Mouse (Mus musculus) myocyte (in vitro differentiated cells): ENCODE measurements around the gene Hspb9. TPM values are rescaled to one million over a fixed set of nuclear protein-coding genes. Genes with fewer than 3 reads are reported as not detected.

Source experiments
- H3K27me3 ChIP-seq: one replicate; pipeline ENCODE4 v1.6.1; 2011; ENCODE audit not compliant: control insufficient read depth, insufficient read depth, insufficient read length
- H3K36me3 ChIP-seq: one replicate; pipeline ENCODE4 v1.6.1; 2011; ENCODE audit not compliant: control insufficient read depth, insufficient read depth
- H3K4me2 ChIP-seq: one replicate; pipeline ENCODE4 v1.6.1; 2011; ENCODE audit warnings: low read depth, control low read depth
- H3K4me3 ChIP-seq: one replicate; pipeline ENCODE4 v1.5.1; 2011; ENCODE audit warnings: mild to moderate bottlenecking, control low read depth, moderate library complexity
- H3K79me2 ChIP-seq: one replicate; pipeline ENCODE4 v1.6.1; 2011; ENCODE audit not compliant: control insufficient read depth, insufficient read depth
- H3ac ChIP-seq: one replicate; pipeline ENCODE4 v1.6.1; 2011; ENCODE audit not compliant: control insufficient read depth, insufficient read length
- CEBPB ChIP-seq: IDR thresholded peaks from 2 replicates; pipeline ENCODE4 v1.6.1; 2011; ENCODE audit warnings: mild to moderate bottlenecking, moderate library complexity; ENCODE audit not compliant: poor library complexity, insufficient read depth, severe bottlenecking
- E2F4 ChIP-seq: IDR thresholded peaks from one replicate; pipeline ENCODE4 v1.6.1; 2011; ENCODE audit warnings: mild to moderate bottlenecking, control low read depth, moderate library complexity; ENCODE audit not compliant: insufficient read depth
- MAX ChIP-seq: IDR thresholded peaks from one replicate; pipeline ENCODE4 v1.6.1; 2011; ENCODE audit warnings: low read depth, mild to moderate bottlenecking, control low read depth
- MYOD1 ChIP-seq, 3 experiments: IDR thresholded peaks; one replicate each; pipeline ENCODE4 v1.6.1; 2011; ENCODE audit warnings: control low read depth in 2 of 3, low read depth in 2 of 3, mild to moderate bottlenecking in 2 of 3, moderate library complexity in 1 of 3; ENCODE audit not compliant: insufficient read length in 2 of 3, control insufficient read depth in 1 of 3
- MYOG ChIP-seq, 3 experiments: IDR thresholded peaks; one replicate each; pipeline ENCODE4 v1.6.1; 2011; ENCODE audit warnings: control low read depth in 2 of 3, low read depth in 2 of 3, mild to moderate bottlenecking in 2 of 3; ENCODE audit not compliant: insufficient read length in 2 of 3, control insufficient read depth in 1 of 3, insufficient read depth in 1 of 3
- POLR2A ChIP-seq: IDR thresholded peaks from one replicate; pipeline ENCODE4 v1.6.1; 2011; ENCODE audit warnings: low read depth, mild to moderate bottlenecking, control low read depth, moderate library complexity; ENCODE audit not compliant: insufficient read length
- POLR2AphosphoS2 ChIP-seq: IDR thresholded peaks from one replicate; pipeline ENCODE4 v1.6.1; 2011; ENCODE audit warnings: low read depth, control low read depth; ENCODE audit not compliant: insufficient read length
- REST ChIP-seq: IDR thresholded peaks from one replicate; pipeline ENCODE4 v1.6.1; 2011; ENCODE audit warnings: mild to moderate bottlenecking, control low read depth, moderate library complexity; ENCODE audit not compliant: insufficient read depth, insufficient read length
- SRF ChIP-seq: IDR thresholded peaks from one replicate; pipeline ENCODE4 v1.6.1; 2011; ENCODE audit warnings: low read depth; ENCODE audit not compliant: control insufficient read depth, insufficient read length
- TCF12 ChIP-seq: IDR thresholded peaks from one replicate; pipeline ENCODE4 v1.6.1; 2011; ENCODE audit warnings: mild to moderate bottlenecking, control low read depth; ENCODE audit not compliant: poor library complexity, insufficient read depth, severe bottlenecking
- TCF3 ChIP-seq: IDR thresholded peaks from one replicate; pipeline ENCODE4 v1.6.1; 2011; ENCODE audit warnings: low read depth, control low read depth; ENCODE audit not compliant: insufficient read length
- polyA plus RNA-seq: library from polyadenylated mRNA; unstranded; fragments of >200 nt; fragmentation: generic; extraction: Trizol; gene quantifications from one replicate; pipeline ENCODE4 v1.2.1, GENCODE M21; 2012; ENCODE audit warnings: missing spikeins

The Hspb9 gene
- polyA plus RNA-seq, 1 experiment, result 0.23 TPM

GRCm38 (mm10) chr11:100738749-100739148 lies 25.1 kb downstream of the Hspb9 start:
- Histone ChIP-seq H3ac (no peak overlapping the region), H3K4me2 (peak overlapping the region; percentile 96), H3K36me3 (peaks cover 4% of the 10 kb centered on the region), H3K27me3 (no peaks in the 10 kb centered on the region), H3K4me3 (peak overlapping the region; percentile 99), H3K79me2 (peaks cover 43% of the 10 kb centered on the region)
- TF ChIP-seq E2F4 (no peak), SRF (no peak), TCF12 (no peak), POLR2AphosphoS2 (no peak), MYOG (IDR thresholded peaks at IDR 0.05; ENCODE audit: control insufficient read depth in 1 of 3, insufficient read depth in 1 of 3, insufficient read length in 2 of 3, low read depth in 2 of 3) (no peak), REST (no peak), CEBPB (no peak), MAX (no peak)

- Histone ChIP-seq H3K36me3 (peaks cover 3% of the 10 kb centered on the region), H3K27me3 (peaks cover 11% of the 10 kb centered on the region), H3K4me3 (no peak overlapping the region)
Measured at GRCm38 (mm10) chr11:100741348-100741747, 27.7 kb downstream of the Hspb9 start.

GRCm38 (mm10) chr11:100745085-100745484 lies 31.4 kb downstream of the Hspb9 start:
- no peak overlapping the region for H3ac ChIP-seq
- no peaks in the 10 kb centered on the region for H3K36me3 ChIP-seq
- peaks cover 36% of the 10 kb centered on the region for H3K27me3 ChIP-seq
- H3K4me2 ChIP-seq, result no peak overlapping the region
- H3K4me3 ChIP-seq, result no peak overlapping the region
- no peaks in the 10 kb centered on the region for H3K79me2 ChIP-seq
- TF ChIP-seq SRF, result no peak
- no peak for TF ChIP-seq MAX
- TF ChIP-seq E2F4, result no peak
- no peak for TF ChIP-seq REST

More at GRCm38 (mm10) chr11:100741348-100741747, 27.7 kb downstream of the Hspb9 start:
- no peak overlapping the region for H3ac ChIP-seq
- H3K79me2 ChIP-seq, result peaks cover 17% of the 10 kb centered on the region
- H3K4me2 ChIP-seq, result no peak overlapping the region
- TF ChIP-seq MAX (no peak), E2F4 (no peak), POLR2A (no peak), POLR2AphosphoS2 (no peak), MYOD1 (IDR thresholded peaks at IDR 0.05; ENCODE audit: control insufficient read depth in 1 of 3, insufficient read length in 2 of 3, low read depth in 2 of 3) (peak; percentile 64 to 96 (median 95)), CEBPB (no peak), TCF12 (peak; percentile 59), MYOG (IDR thresholded peaks at IDR 0.05; ENCODE audit: control insufficient read depth in 1 of 3, insufficient read depth in 1 of 3, insufficient read length in 2 of 3, low read depth in 2 of 3) (peak; percentile 62 to 98 (median 95)), TCF3 (peak; percentile 73)

- Histone ChIP-seq H3K36me3 (no peaks in the 10 kb centered on the region), H3K4me3 (no peak overlapping the region), H3K27me3 (peaks cover 50% of the 10 kb centered on the region), H3ac (no peak overlapping the region), H3K79me2 (no peaks in the 10 kb centered on the region), H3K4me2 (no peak overlapping the region)
- peak in 1 of 3 experiments; percentile 18 for TF ChIP-seq MYOG (IDR thresholded peaks at IDR 0.05; ENCODE audit: control insufficient read depth in 1 of 3, insufficient read depth in 1 of 3, insufficient read length in 2 of 3, low read depth in 2 of 3)
- no peak for TF ChIP-seq TCF12
Measured at GRCm38 (mm10) chr11:100746546-100746945, 32.9 kb downstream of the Hspb9 start.

GRCm38 (mm10) chr11:100747114-100747513 lies 33.5 kb downstream of the Hspb9 start:
- TF ChIP-seq POLR2A, result no peak
- no peak for TF ChIP-seq E2F4
- no peak for TF ChIP-seq MYOG (IDR thresholded peaks at IDR 0.05; ENCODE audit: control insufficient read depth in 1 of 3, insufficient read depth in 1 of 3, insufficient read length in 2 of 3, low read depth in 2 of 3)
- no peak for TF ChIP-seq MYOD1 (IDR thresholded peaks at IDR 0.05; ENCODE audit: control insufficient read depth in 1 of 3, insufficient read length in 2 of 3, low read depth in 2 of 3)
- TF ChIP-seq REST, result no peak
- no peak for TF ChIP-seq POLR2AphosphoS2
- no peak for TF ChIP-seq CEBPB
- no peak for TF ChIP-seq TCF3
- TF ChIP-seq TCF12, result no peak
- Histone ChIP-seq H3K4me3 (no peak overlapping the region), H3K36me3 (no peaks in the 10 kb centered on the region), H3ac (no peak overlapping the region), H3K27me3 (peaks cover 55% of the 10 kb centered on the region), H3K4me2 (no peak overlapping the region), H3K79me2 (no peaks in the 10 kb centered on the region)

GRCm38 (mm10) chr11:100748620-100749019 lies 35.0 kb downstream of the Hspb9 start:
- H3K36me3 ChIP-seq, result no peaks in the 10 kb centered on the region
- H3K27me3 ChIP-seq, result peaks cover 69% of the 10 kb centered on the region
- no peaks in the 10 kb centered on the region for H3K79me2 ChIP-seq
- H3K4me2 ChIP-seq, result no peak overlapping the region
- no peak overlapping the region for H3ac ChIP-seq
- no peak overlapping the region for H3K4me3 ChIP-seq
- TF ChIP-seq CEBPB (no peak), MYOD1 (IDR thresholded peaks at IDR 0.05; ENCODE audit: control insufficient read depth in 1 of 3, insufficient read length in 2 of 3, low read depth in 2 of 3) (no peak), E2F4 (no peak), MAX (no peak), TCF3 (no peak), SRF (no peak), REST (no peak)
